Mouse (Mus musculus) CD8-positive naive resting alpha-beta T cell, adult 2 months (primary cell): ENCODE data around the gene Gse1.

Experiments used
- DNase-seq, 2 experiments: peaks; one replicate each; pipeline ENCODE4 v3.0.0; 2022; ENCODE audit warnings: low read depth in 2 of 2, low spot score in 2 of 2

Gse1 gene

GRCm38 (mm10) chr8:120543416-120544055 is 315.3 kb downstream of the Gse1 start:
- DNase-seq: no peak

DNA sequence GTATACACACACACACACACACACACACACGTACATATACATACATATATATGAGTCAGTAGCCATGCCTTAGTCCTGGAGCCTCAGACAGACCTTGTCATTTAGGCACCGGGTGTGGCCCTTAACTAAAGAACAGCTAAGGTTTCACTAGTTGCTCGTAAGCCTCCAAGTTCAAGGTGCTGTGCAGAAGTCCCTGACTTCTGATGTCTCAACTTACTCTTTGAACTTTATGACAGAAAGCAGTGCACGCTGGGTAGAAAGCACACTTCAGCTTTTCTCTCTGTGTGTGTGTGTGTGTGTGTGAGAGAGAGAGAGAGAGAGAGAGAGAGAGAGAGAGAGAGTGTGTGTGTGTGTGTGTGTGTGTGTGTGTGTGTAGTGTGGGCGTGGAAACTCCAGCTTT is 315.9 kb downstream of the Gse1 start:
- DNase-seq: peak in 1 of 2 experiments; percentile 35

DNA sequence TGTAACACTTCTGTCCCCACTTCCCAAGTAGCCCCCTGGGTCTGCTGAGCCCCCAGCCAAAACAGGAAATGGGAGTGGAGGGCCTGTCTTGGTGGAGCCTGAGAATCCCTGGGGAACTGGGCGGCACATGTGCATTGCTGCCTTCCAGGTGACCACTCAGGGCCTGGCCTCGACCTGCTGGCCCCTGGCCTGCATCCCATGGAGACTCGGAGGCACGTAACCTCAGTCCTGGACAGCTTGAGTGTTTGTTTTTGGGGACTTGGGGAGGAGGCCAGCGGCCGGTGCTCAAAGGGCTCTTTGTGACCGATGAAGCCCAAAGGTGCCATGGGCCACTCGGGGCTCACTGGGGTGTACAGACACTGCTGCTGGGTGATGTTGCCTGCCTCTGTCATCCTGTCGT is 319.3 kb downstream of the Gse1 start:
- DNase-seq: no peak

DNA sequence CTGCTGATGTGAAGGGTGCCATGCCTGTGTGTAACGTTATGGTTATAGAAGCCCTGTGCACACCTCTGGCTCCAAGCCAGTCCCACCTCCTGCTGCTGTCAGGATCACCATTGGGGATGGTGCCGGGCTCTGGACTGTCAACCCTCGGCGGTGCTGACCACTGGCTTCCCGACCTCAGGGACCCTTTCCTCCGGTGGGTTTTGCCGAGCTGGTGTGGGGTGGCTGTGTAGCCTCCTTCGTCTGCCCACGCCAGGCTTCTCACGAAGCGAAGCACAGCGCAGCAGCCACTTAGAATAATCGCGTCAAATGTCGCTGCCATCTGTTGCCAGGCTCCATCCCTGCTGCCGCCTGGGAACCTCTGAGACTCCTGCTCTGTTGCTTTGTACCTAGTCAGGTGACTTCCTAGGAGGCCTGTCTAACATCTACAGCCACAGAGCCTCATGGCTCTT is 320.1 kb downstream of the Gse1 start:
- no peak for DNase-seq

GRCm38 (mm10) chr8:120549321-120549921 is 321.2 kb downstream of the Gse1 start:
- no peak for DNase-seq

DNA sequence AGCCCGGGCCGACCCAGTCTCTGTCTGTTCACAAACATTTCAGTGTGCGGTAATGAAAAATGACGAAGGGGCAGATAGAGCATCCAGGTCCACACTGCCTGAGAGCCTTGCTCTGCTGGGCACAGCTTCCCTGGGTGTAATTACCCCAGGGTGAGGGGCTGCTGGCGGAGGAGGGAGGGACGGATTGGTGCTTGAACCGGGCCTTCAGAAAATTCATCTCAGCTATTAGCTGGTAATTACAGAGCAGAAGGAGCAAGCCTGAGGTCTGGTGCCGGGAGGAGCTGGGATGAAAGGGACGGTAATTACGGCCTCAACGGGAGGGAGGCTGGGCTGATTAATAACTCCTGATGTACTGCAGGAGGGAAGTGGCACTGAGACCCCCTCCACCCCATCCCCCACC is 321.7 kb downstream of the Gse1 start:
- no peak for DNase-seq

DNA sequence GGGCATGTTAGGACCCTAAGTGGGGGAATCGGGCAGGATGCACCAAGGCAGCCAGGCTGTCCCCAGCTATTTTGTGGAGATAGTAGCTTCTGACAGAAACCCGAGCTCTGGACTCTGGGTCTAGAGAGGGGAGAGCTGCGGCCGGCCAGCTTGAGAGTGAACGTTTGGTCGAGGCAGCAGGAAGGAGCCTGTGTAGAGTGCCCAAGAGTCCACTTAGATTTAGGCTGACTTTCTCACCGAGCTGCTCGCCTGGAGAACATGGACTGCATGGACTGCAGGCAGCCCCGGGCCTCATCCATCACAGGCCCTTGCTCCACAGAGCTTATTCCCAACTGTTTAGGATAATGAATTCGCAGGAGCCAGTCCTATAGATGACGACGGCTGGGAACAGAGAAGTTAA is 322.2 kb downstream of the Gse1 start:
- DNase-seq: no peak

- no peak for DNase-seq
These were observed 322.9 kb downstream of the Gse1 start for GRCm38 (mm10) chr8:120550937-120551676.

- no peak for DNase-seq
These were observed 323.4 kb downstream of the Gse1 start for GRCm38 (mm10) chr8:120551677-120551980.

- DNase-seq: no peak
These were observed 324.3 kb downstream of the Gse1 start for GRCm38 (mm10) chr8:120552509-120552908.

DNA sequence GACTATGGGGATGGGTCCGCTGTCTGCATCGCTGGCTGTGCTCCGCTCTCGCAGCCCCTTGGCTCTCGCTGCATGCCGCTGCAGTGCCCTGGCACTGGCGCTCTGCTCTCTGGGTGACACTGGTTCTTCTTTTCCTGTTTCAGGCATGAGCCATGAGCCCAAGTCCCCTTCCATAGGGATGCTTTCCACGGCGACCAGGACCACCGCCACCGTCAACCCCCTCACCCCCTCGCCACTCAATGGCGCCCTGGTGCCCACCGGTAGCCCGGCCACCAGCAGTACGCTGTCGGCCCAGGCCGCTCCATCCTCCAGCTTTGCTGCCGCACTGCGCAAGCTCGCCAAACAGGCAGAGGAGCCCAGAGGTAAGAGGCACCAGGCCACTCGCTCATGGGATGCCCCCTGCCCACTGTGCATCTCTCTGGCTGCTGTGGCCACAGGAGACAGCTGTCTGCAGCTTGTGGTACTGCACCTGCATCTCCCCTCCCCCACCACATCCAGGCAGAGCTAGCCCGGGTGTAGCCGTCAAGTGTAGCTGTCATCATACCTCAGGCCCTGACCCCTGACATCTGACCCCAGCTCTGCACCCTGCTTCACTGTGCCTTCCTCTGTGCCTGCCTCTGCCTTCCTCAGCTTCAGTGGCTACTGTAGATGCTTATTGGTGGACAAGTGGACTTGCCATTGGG is 325.3 kb downstream of the Gse1 start:
- no peak for DNase-seq

- no peak for DNase-seq
These were observed 326.3 kb downstream of the Gse1 start for GRCm38 (mm10) chr8:120554466-120555039.

DNA sequence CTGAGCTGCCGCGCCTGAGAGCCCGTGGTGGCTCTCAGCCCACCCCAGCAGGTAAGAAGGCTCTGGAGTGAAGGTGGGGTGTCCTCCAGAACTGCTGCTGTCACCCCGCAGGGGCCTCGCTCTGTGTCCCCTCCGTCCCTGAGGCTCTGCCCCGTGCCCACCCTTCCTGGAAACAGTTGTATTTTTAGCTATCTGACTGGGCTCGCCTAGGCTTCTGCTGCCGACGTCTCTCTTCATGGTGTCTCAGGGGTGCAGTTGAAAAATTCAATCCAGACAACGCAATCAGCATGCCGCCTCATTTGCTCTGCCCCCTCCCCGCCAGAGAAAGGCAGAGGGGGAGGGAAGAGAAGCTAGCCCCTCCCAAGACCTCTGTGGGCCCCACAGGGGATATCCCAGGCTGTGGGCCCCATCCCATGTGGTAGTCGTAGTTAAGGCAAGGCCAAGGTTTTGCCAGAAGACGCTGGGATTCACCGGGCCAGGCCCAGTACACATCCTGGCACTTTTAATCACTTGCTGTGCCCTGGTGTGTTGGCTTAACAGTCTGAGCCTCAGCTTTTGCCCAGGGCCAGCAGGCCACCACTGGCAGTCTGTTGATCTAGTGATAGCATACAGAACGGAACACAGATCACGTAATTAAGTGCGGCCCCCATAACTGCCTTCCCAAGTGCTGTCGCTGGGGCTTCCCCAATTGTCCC is 328.1 kb downstream of the Gse1 start:
- DNase-seq: no peak

DNA sequence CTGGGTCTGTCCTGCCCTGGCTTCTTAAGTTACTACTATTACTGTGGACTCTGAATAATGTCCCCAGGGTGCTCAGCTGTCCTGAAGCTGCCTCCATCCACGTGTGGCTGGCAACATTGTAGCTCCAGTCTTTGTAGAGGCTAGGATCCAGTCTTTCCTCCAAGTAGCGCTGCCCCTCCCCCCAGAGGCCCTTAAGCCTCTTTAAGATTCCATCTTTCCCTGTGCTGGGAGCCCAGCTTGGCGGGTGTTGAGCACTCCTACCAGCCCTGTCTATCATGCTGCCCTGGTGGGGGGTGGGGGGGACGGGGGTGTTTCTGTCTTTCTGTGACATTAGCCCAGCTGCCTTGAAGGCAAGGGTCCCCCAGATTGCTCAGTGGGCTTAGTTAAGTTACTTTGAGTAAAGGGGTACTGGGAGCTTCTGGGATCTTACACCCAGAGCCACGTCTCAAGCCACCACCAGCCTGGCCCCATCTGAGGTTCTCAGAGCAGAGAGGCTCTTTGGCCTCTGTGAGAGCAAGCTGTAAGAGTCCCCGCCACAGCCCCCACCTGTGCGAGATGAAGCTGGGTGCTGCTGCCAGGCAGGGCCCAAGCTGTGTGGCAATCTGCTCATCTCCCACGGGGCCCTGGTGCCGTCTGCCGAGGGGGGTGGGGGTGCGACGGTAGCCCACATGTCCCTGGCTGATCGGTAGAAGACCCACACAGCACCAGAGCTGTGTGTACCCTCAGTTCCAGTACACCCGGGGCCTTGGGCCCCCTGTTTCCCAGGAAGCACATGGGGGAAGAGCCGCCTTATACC is 329.1 kb downstream of the Gse1 start:
- DNase-seq: no peak

DNA sequence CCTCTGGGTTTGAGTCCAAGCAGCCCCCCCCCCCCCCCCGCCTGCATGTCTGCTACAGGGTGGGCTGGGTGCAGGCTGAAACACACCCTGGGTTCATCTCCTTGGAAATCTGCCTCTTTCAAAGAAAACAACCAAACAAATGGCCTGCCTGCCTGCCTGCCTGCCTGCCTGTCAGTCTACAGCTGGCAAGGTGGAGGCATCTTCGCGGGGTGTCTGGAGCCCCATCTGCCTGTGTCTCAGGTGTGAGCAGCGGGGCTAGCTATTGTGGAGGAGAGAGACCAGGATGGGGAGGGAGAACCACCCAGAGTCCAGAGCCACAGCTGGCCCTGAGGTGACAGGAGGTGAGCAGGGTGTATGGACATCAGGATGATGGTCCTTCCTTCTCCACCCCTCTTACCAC is 329.9 kb downstream of the Gse1 start:
- no peak for DNase-seq

DNA sequence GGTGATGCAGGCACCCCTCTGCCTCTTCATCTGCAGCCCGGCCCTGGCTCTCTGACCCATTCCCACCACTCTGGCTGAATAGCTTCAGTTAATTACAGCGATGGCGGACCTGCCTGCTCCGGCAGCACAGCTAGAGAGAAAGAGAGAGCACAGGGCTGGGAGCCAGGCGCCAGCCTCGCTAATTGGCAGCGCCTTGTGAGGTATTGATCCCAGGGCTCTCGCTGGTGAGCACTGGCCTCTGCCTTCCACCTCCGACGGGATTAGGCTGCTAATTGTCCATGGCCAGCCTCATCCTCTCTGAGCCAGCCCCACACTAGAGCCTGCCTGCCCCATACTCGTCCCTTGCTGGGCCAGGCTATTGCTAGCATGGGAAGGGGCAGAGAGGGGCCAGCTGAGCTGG is 331.4 kb downstream of the Gse1 start:
- no peak for DNase-seq

GRCm38 (mm10) chr8:120560535-120560934 is 332.3 kb downstream of the Gse1 start:
- no peak for DNase-seq

GRCm38 (mm10) chr8:120561539-120562435 is 333.5 kb downstream of the Gse1 start:
- DNase-seq: no peak

DNA sequence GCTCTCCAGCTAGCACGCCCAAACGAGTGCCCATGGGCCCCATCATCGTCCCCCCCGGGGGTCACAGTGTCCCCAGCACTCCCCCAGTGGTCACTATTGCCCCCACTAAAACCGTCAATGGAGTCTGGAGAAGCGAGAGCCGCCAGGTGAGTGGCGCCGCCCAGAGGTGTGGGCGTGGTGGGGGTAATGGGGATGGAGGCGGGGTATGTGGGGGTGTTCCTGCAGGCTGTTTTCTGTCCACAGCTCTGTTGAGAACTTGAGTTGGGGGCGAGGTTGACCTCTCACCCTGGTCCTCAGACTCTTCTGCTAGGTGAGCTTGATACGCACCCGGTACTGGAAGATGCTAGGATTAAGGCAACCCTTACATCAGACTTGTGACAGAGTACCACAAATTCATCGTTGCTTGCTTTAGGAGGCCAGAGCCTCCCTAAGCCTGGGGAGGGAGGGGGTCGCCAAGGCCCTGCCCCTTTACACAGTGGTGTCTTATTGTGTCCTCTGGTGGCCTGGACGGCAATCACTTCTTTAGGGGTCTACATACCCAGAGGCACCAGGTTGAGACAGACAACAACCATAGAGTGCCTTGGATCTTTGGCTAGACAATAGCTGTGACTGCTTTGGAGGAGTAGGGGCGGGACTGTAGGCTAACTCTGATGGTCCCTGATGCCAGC is 334.6 kb downstream of the Gse1 start:
- DNase-seq: no peak
